Mouse (Mus musculus): ENCODE data around the gene Atg9a. TPM values are rescaled to one million over a fixed set of nuclear protein-coding genes. Genes with fewer than 3 reads are reported as not detected.

The Atg9a gene
- polyA plus RNA-seq, 1 experiment from 2014 or later: 23.5 TPM

GRCm38 (mm10) chr1:75168472-75169464, 23.2 kb downstream of the Atg9a start, which contains the start of gene Zfand2b:
TSS of gene Zfand2b (plus strand) at chr1:75168646.
- H3K27ac ChIP-seq (ENCODE audit: low read depth, low read length): peak within 1 kb of the TSS; percentile 91
- no peaks in the 10 kb centered on the region for H3K27me3 ChIP-seq (replicated peaks; ENCODE audit: control insufficient read depth, insufficient read depth, low read length)
- H3K4me1 ChIP-seq (replicated peaks; ENCODE audit: control insufficient read depth, insufficient read depth, low read length): peaks cover 7% of the 10 kb centered on the region; the same call in 1 of the 2 replicates
- H3K4me3 ChIP-seq (ENCODE audit: low read depth, low read length): peak within 1 kb of the TSS; percentile 84
- 0 out of 2 replicates have a peak, but pooled peaks have one; percentile 32 for TF ChIP-seq CTCF (IDR thresholded peaks at IDR 0.05; ENCODE audit: low read depth)
- peak within 1 kb of the TSS; percentile 68 for H3K4me2 ChIP-seq (replicated peaks; ENCODE audit: low read depth)
- peak within 1 kb of the TSS; percentile 69 for H3K9ac ChIP-seq (ENCODE audit: low read depth, low read length)
- peaks cover 39% of the 10 kb centered on the region for H3K36me3 ChIP-seq (ENCODE audit: control insufficient read depth, insufficient read depth)
- under 1% methylated on average over 59 of the region's 59 CpGs for WGBS
- H3K9me3 ChIP-seq (ENCODE audit: control insufficient read depth): no peaks in the 10 kb centered on the region
- peak; percentile 99 for ATAC-seq

GRCm38 (mm10) chr1:75168093-75168471, 23.9 kb downstream of the Atg9a start:
- WGBS: 9% methylated on average over 7 of the region's 7 CpGs
- peak overlapping the region; percentile 69; the same call in 1 of the 2 replicates for H3K9ac ChIP-seq (ENCODE audit: low read depth, low read length)
- TF ChIP-seq CTCF (IDR thresholded peaks at IDR 0.05; ENCODE audit: low read depth): no peak

GRCm38 (mm10) chr1:75160256-75160617, 31.8 kb downstream of the Atg9a start:
- Histone ChIP-seq H3K9me3 (ENCODE audit: control insufficient read depth) (no peaks in the 10 kb centered on the region), H3K27me3 (replicated peaks; ENCODE audit: control insufficient read depth, insufficient read depth, low read length) (no peaks in the 10 kb centered on the region), H3K9ac (ENCODE audit: low read depth, low read length) (no peak overlapping the region), H3K27ac (ENCODE audit: low read depth, low read length) (no peak overlapping the region), H3K4me3 (ENCODE audit: low read depth, low read length) (no peak overlapping the region), H3K36me3 (ENCODE audit: control insufficient read depth, insufficient read depth) (no peaks in the 10 kb centered on the region), H3K4me1 (replicated peaks; ENCODE audit: control insufficient read depth, insufficient read depth, low read length) (no peaks in the 10 kb centered on the region), H3K4me2 (replicated peaks; ENCODE audit: low read depth) (no peak overlapping the region)
- ATAC-seq: no peak
- no peak for TF ChIP-seq CTCF (IDR thresholded peaks at IDR 0.05; ENCODE audit: low read depth)
- WGBS: 83% methylated on average over 4 of the region's 4 CpGs

More at GRCm38 (mm10) chr1:75168093-75168471, 23.9 kb downstream of the Atg9a start:
- no peaks in the 10 kb centered on the region for H3K27me3 ChIP-seq (replicated peaks; ENCODE audit: control insufficient read depth, insufficient read depth, low read length)
- no peaks in the 10 kb centered on the region for H3K9me3 ChIP-seq (ENCODE audit: control insufficient read depth)
- ATAC-seq: 0 out of 2 replicates have a peak, but pooled peaks have one; percentile 0
- no peak overlapping the region for H3K27ac ChIP-seq (ENCODE audit: low read depth, low read length)
- H3K4me3 ChIP-seq (ENCODE audit: low read depth, low read length): peak overlapping the region; percentile 84
- H3K4me1 ChIP-seq (replicated peaks; ENCODE audit: control insufficient read depth, insufficient read depth, low read length): peaks cover 7% of the 10 kb centered on the region; the same call in 1 of the 2 replicates
- peaks cover 35% of the 10 kb centered on the region for H3K36me3 ChIP-seq (ENCODE audit: control insufficient read depth, insufficient read depth)
- peak overlapping the region; percentile 68 for H3K4me2 ChIP-seq (replicated peaks; ENCODE audit: low read depth)

- Histone ChIP-seq H3K4me2 (replicated peaks; ENCODE audit: low read depth) (no peak overlapping the region), H3K27me3 (replicated peaks; ENCODE audit: control insufficient read depth, insufficient read depth, low read length) (no peaks in the 10 kb centered on the region), H3K9ac (ENCODE audit: low read depth, low read length) (no peak overlapping the region), H3K27ac (ENCODE audit: low read depth, low read length) (no peak overlapping the region), H3K9me3 (ENCODE audit: control insufficient read depth) (no peaks in the 10 kb centered on the region), H3K4me1 (replicated peaks; ENCODE audit: control insufficient read depth, insufficient read depth, low read length) (no peaks in the 10 kb centered on the region), H3K4me3 (ENCODE audit: low read depth, low read length) (no peak overlapping the region), H3K36me3 (ENCODE audit: control insufficient read depth, insufficient read depth) (no peaks in the 10 kb centered on the region)
- TF ChIP-seq CTCF (IDR thresholded peaks at IDR 0.05; ENCODE audit: low read depth): no peak
- WGBS: 61% methylated on average over 5 of the region's 5 CpGs
- no peak for ATAC-seq
These were observed 32.3 kb downstream of the Atg9a start for GRCm38 (mm10) chr1:75159540-75160255.

- Histone ChIP-seq H3K9me3 (ENCODE audit: control insufficient read depth) (no peaks in the 10 kb centered on the region), H3K4me2 (replicated peaks; ENCODE audit: low read depth) (no peak overlapping the region), H3K4me3 (ENCODE audit: low read depth, low read length) (no peak overlapping the region), H3K36me3 (ENCODE audit: control insufficient read depth, insufficient read depth) (no peaks in the 10 kb centered on the region), H3K4me1 (replicated peaks; ENCODE audit: control insufficient read depth, insufficient read depth, low read length) (no peaks in the 10 kb centered on the region), H3K9ac (ENCODE audit: low read depth, low read length) (no peak overlapping the region), H3K27ac (ENCODE audit: low read depth, low read length) (no peak overlapping the region), H3K27me3 (replicated peaks; ENCODE audit: control insufficient read depth, insufficient read depth, low read length) (no peaks in the 10 kb centered on the region)
- no peak for TF ChIP-seq CTCF (IDR thresholded peaks at IDR 0.05; ENCODE audit: low read depth)
- no peak for ATAC-seq
These were observed 33.0 kb downstream of the Atg9a start for GRCm38 (mm10) chr1:75158990-75159389.

- no peaks in the 10 kb centered on the region for H3K27me3 ChIP-seq (replicated peaks; ENCODE audit: control insufficient read depth, insufficient read depth, low read length)
- TF ChIP-seq CTCF (IDR thresholded peaks at IDR 0.05; ENCODE audit: low read depth): no peak
- no peak overlapping the region for H3K27ac ChIP-seq (ENCODE audit: low read depth, low read length)
- H3K4me3 ChIP-seq (ENCODE audit: low read depth, low read length): no peak overlapping the region
- no peak overlapping the region for H3K4me2 ChIP-seq (replicated peaks; ENCODE audit: low read depth)
- no peak overlapping the region for H3K9ac ChIP-seq (ENCODE audit: low read depth, low read length)
- no peaks in the 10 kb centered on the region for H3K9me3 ChIP-seq (ENCODE audit: control insufficient read depth)
- H3K36me3 ChIP-seq (ENCODE audit: control insufficient read depth, insufficient read depth): no peaks in the 10 kb centered on the region
- no peaks in the 10 kb centered on the region for H3K4me1 ChIP-seq (replicated peaks; ENCODE audit: control insufficient read depth, insufficient read depth, low read length)
- WGBS: 46% methylated on average over 3 of the region's 3 CpGs
- no peak for ATAC-seq
These were observed 36.2 kb downstream of the Atg9a start for GRCm38 (mm10) chr1:75155837-75156236.

All from intestine, postnatal 0 days (tissue).